Mouse (Mus musculus): ENCODE data around the gene Gnpat. TPM values are rescaled to one million over a fixed set of nuclear protein-coding genes. Genes with fewer than 3 reads are reported as not detected.

Gnpat gene
- total and polyA plus RNA-seq, 3 experiments, result 62.3 to 91.5 (median 89.1) TPM

- Histone ChIP-seq H3K27ac (ENCODE audit: insufficient read depth, low read depth) (no peak overlapping the region), H3K9ac (ENCODE audit: insufficient read depth, low read depth) (no peak overlapping the region), H3K79me2 (replicated peaks; ENCODE audit: control insufficient read depth, extremely low read depth, insufficient read depth, poor library complexity, severe bottlenecking) (no peaks in the 10 kb centered on the region; the same call in 1 of the 2 replicates), H3K4me1 (ENCODE audit: control insufficient read depth in 1 of 2, insufficient read depth in 2 of 2) (peaks cover 0 to 6% of the 10 kb centered on the region in 2 experiments; a peak in 1 of 4 replicates), H3K36me3 (replicated peaks in 1 of 2; ENCODE audit: control insufficient read depth in 1 of 2, insufficient read depth in 1 of 2, low read length in 1 of 2) (peaks cover 45 to 94% of the 10 kb centered on the region in 2 experiments), H3K9me3 (replicated peaks; ENCODE audit: low read length) (peaks cover 4% of the 10 kb centered on the region), H3K4me2 (ENCODE audit: insufficient read depth, low read depth, poor library complexity, severe bottlenecking) (no peak overlapping the region), H3K27me3 (replicated peaks) (no peaks in the 10 kb centered on the region), H3K4me3 (replicated peaks in 1 of 3; ENCODE audit: low read depth in 2 of 3, low read length in 2 of 3, poor library complexity in 1 of 3) (no peak overlapping the region)
- no peak for DNase-seq (ENCODE audit: extremely low read depth)
- dilution Hi-C loops (cut with MboI; ENCODE audit: extremely low pct_ligation_motif_present, extremely low pct_unique_long_range_greater_than_20kb, low sequenced_read_pairs) (no loop called here), in situ Hi-C loops (cut with MboI; ENCODE audit: low pct_ligation_motif_present, low pct_unique_long_range_greater_than_20kb, low sequenced_read_pairs) (no loop called here)
- TF ChIP-seq MEF2A (IDR thresholded peaks at IDR 0.05; ENCODE audit: borderline replicate concordance, low read depth, low read length) (no peak), MYC (IDR thresholded peaks at IDR 0.05; ENCODE audit: low read depth, low read length) (no peak), USF1 (IDR thresholded peaks at IDR 0.05; ENCODE audit: low read depth, low read length) (no peak), BHLHE40 (IDR thresholded peaks at IDR 0.05; ENCODE audit: low read depth, low read length) (no peak), ZKSCAN1 (IDR thresholded peaks at IDR 0.05; ENCODE audit: borderline replicate concordance, low read depth, low read length) (no peak), NELFE (IDR thresholded peaks at IDR 0.05; ENCODE audit: low read depth, low read length) (no peak), MXI1 (IDR thresholded peaks at IDR 0.05; ENCODE audit: low read depth, low read length) (no peak), JUND (conservative IDR thresholded peaks at IDR 0.05; ENCODE audit: low read depth, low read length) (no peak)
Measured at GRCm38 (mm10) chr8:124909936-124910335, 47.1 kb downstream of the Gnpat start.

- Histone ChIP-seq H3K27me3 (replicated peaks) (no peaks in the 10 kb centered on the region), H3K4me1 (ENCODE audit: control insufficient read depth in 1 of 2, insufficient read depth in 2 of 2) (peaks cover 0 to 3% of the 10 kb centered on the region in 2 experiments; a peak in 1 of 4 replicates), H3K9me3 (replicated peaks; ENCODE audit: low read length) (peaks cover 4% of the 10 kb centered on the region), H3K9ac (ENCODE audit: insufficient read depth, low read depth) (no peak overlapping the region), H3K36me3 (replicated peaks in 1 of 2; ENCODE audit: control insufficient read depth in 1 of 2, insufficient read depth in 1 of 2, low read length in 1 of 2) (peaks cover 43 to 94% of the 10 kb centered on the region in 2 experiments), H3K27ac (ENCODE audit: insufficient read depth, low read depth) (no peak overlapping the region), H3K4me2 (ENCODE audit: insufficient read depth, low read depth, poor library complexity, severe bottlenecking) (no peak overlapping the region), H3K4me3 (replicated peaks in 1 of 3; ENCODE audit: low read depth in 2 of 3, low read length in 2 of 3, poor library complexity in 1 of 3) (no peak overlapping the region), H3K79me2 (replicated peaks; ENCODE audit: control insufficient read depth, extremely low read depth, insufficient read depth, poor library complexity, severe bottlenecking) (no peaks in the 10 kb centered on the region; the same call in 1 of the 2 replicates)
- in situ Hi-C loops (cut with MboI; ENCODE audit: low pct_ligation_motif_present, low pct_unique_long_range_greater_than_20kb, low sequenced_read_pairs), result no loop called here
- TF ChIP-seq ZKSCAN1 (IDR thresholded peaks at IDR 0.05; ENCODE audit: borderline replicate concordance, low read depth, low read length) (no peak), HCFC1 (IDR thresholded peaks at IDR 0.05; ENCODE audit: low read depth, low read length) (no peak), JUN (IDR thresholded peaks at IDR 0.05; ENCODE audit: insufficient read depth, low read depth, low read length) (no peak), GABPA (IDR thresholded peaks at IDR 0.05; ENCODE audit: insufficient replicate concordance, low read depth, low read length) (no peak), RAD21 (IDR thresholded peaks at IDR 0.05; ENCODE audit: low read depth, low read length) (no peak), TCF12 (IDR thresholded peaks at IDR 0.05; ENCODE audit: low read depth, low read length) (no peak), TBP (conservative IDR thresholded peaks at IDR 0.05; ENCODE audit: low read depth, low read length) (no peak), USF2 (conservative IDR thresholded peaks at IDR 0.05; ENCODE audit: low read depth, low read length) (no peak), MAFK (IDR thresholded peaks at IDR 0.05; ENCODE audit: insufficient replicate concordance, low read length) (no peak), JUND (conservative IDR thresholded peaks at IDR 0.05; ENCODE audit: low read depth, low read length) (no peak), CHD1 (IDR thresholded peaks at IDR 0.05; ENCODE audit: low read depth, low read length) (no peak), POLR2AphosphoS2 (IDR thresholded peaks at IDR 0.05; ENCODE audit: low read depth, low read length) (no peak), MXI1 (IDR thresholded peaks at IDR 0.05; ENCODE audit: low read depth, low read length) (no peak), MEF2A (IDR thresholded peaks at IDR 0.05; ENCODE audit: borderline replicate concordance, low read depth, low read length) (no peak), EP300 (IDR thresholded peaks at IDR 0.05; ENCODE audit: low read length) (no peak), E2F4 (IDR thresholded peaks at IDR 0.05; ENCODE audit: insufficient replicate concordance, low read depth, low read length) (no peak), NRF1 (IDR thresholded peaks at IDR 0.05; ENCODE audit: low read depth, low read length) (no peak)
- dilution Hi-C loops (cut with MboI; ENCODE audit: extremely low pct_ligation_motif_present, extremely low pct_unique_long_range_greater_than_20kb, low sequenced_read_pairs), result no loop called here
- DNase-seq (ENCODE audit: extremely low read depth), result no peak
Measured at GRCm38 (mm10) chr8:124910349-124910748, 47.5 kb downstream of the Gnpat start.

Data from CH12.LX (cell line).